Mouse (Mus musculus) hindbrain, embryonic 14.5 days (tissue): ENCODE results near the gene Pkd1. TPM values are rescaled to one million over a fixed set of nuclear protein-coding genes. Genes with fewer than 3 reads are reported as not detected.

Experiments
- ATAC-seq: fragments of 200-750 bp; cut with Nextera tagmentation; 2 replicates; pipeline ENCODE4 v1.8.0; 2017; ENCODE audit warnings: moderate number of reproducible peaks, mild to moderate bottlenecking, moderate TSS enrichment, moderate library complexity; ENCODE audit not compliant: low FRiP score
- DNase-seq: peaks from one replicate; pipeline ENCODE4 v3.0.0-alpha.2; 2015; ENCODE audit warnings: low spot score
- H3K27ac ChIP-seq: fragments of 300-500 bp; sonication (generic); 2 replicates; pipeline ENCODE4 v1.5.1; 2014; ENCODE audit warnings: mild to moderate bottlenecking, moderate library complexity
- H3K27me3 ChIP-seq: fragments of 300-500 bp; sonication (generic); 2 replicates; pipeline ENCODE4 v1.6.1; 2014; ENCODE audit warnings: mild to moderate bottlenecking, low read length, mixed read lengths; ENCODE audit not compliant: control insufficient read depth, insufficient read depth
- H3K36me3 ChIP-seq: fragments of 300-500 bp; sonication (generic); replicated peaks from 2 replicates; pipeline ENCODE4 v1.6.1; 2014; ENCODE audit not compliant: control insufficient read depth, insufficient read depth
- H3K4me1 ChIP-seq: fragments of 300-500 bp; sonication (generic); replicated peaks from 2 replicates; pipeline ENCODE4 v1.6.1; 2014; ENCODE audit warnings: antibody characterized with exemption, low read length, mixed read lengths; ENCODE audit not compliant: control insufficient read depth, insufficient read depth
- H3K4me2 ChIP-seq: fragments of 300-500 bp; sonication (generic); replicated peaks from 2 replicates; pipeline ENCODE4 v1.6.1; 2014; ENCODE audit warnings: mild to moderate bottlenecking, moderate library complexity
- H3K4me3 ChIP-seq: fragments of 300-500 bp; sonication (generic); replicated peaks from 2 replicates; pipeline ENCODE4 v1.5.1; 2014; ENCODE audit warnings: mild to moderate bottlenecking, low read length
- H3K9ac ChIP-seq: fragments of 300-500 bp; sonication (generic); 2 replicates; pipeline ENCODE4 v1.6.1; 2014
- H3K9me3 ChIP-seq: fragments of 300-500 bp; sonication (generic); 2 replicates; pipeline ENCODE4 v1.6.1; 2016; ENCODE audit warnings: low read length; ENCODE audit not compliant: control insufficient read depth
- WGBS: fragments of 180-500 bp; shearing (Covaris S2); extraction: QIAGEN DNeasy Blood & Tissue Kit; methylation state at CpG from one replicate; pipeline ENCODE4 v1.1.7; 2014; 5-methylcytosine and 5-hydroxymethylcytosine counted together
- polyA plus RNA-seq: library from polyadenylated mRNA; unstranded; fragments of >200 nt; fragmentation: Nextera tagmentation; extraction: Ambion mirVana; gene quantifications from 2 replicates; pipeline ENCODE4 v1.2.1, GENCODE M21; 2014

Gene Pkd1
- polyA plus RNA-seq, result 28.4 and 30.4 TPM in 2 replicates

- peak within 1 kb of the TSS; percentile 70 for H3K4me2 ChIP-seq
- H3K27ac ChIP-seq, result peak within 1 kb of the TSS; percentile 94
- peak within 1 kb of the TSS; percentile 83 for H3K4me3 ChIP-seq
- H3K36me3 ChIP-seq, result 0 out of 2 replicates have a peak, but pooled peaks cover 4% of the 10 kb centered on the region
- no peaks in the 10 kb centered on the region for H3K9me3 ChIP-seq
- peak within 1 kb of the TSS; percentile 95 for H3K9ac ChIP-seq
- peaks cover 7% of the 10 kb centered on the region for H3K27me3 ChIP-seq
- ATAC-seq (peak; percentile 96), DNase-seq (peak; percentile 97)
- under 1% methylated on average over 58 of the region's 72 CpGs for WGBS
- peaks cover 29% of the 10 kb centered on the region for H3K4me1 ChIP-seq
Observed at GRCm38 (mm10) chr17:24549618-24550415, at the start of gene Pkd1. Gene Pkd1, plus strand, starts transcription at chr17:24549834.

GRCm38 (mm10) chr17:24502208-24502607 is 47.4 kb upstream of the Pkd1 start:
- no peak overlapping the region for H3K27ac ChIP-seq
- WGBS, result 45% methylated on average over 11 of the region's 11 CpGs
- ATAC-seq (no peak), DNase-seq (no peak)
- no peaks in the 10 kb centered on the region for H3K9me3 ChIP-seq
- peaks cover 98% of the 10 kb centered on the region for H3K36me3 ChIP-seq
- H3K4me1 ChIP-seq, result 0 out of 2 replicates have a peak, but pooled peaks cover 3% of the 10 kb centered on the region
- no peak overlapping the region for H3K9ac ChIP-seq
- no peak overlapping the region for H3K4me2 ChIP-seq
- no peaks in the 10 kb centered on the region for H3K27me3 ChIP-seq
- H3K4me3 ChIP-seq, result no peak overlapping the region

- H3K4me2 ChIP-seq, result no peak overlapping the region
- H3K27ac ChIP-seq, result no peak overlapping the region
- no peak overlapping the region for H3K9ac ChIP-seq
- no peaks in the 10 kb centered on the region for H3K27me3 ChIP-seq
- 0 out of 2 replicates have a peak, but pooled peaks cover 3% of the 10 kb centered on the region for H3K4me1 ChIP-seq
- 96% methylated on average over 10 of the region's 10 CpGs for WGBS
- no peaks in the 10 kb centered on the region for H3K9me3 ChIP-seq
- H3K36me3 ChIP-seq, result peaks cover 98% of the 10 kb centered on the region
- DNase-seq, result no peak
- H3K4me3 ChIP-seq, result no peak overlapping the region
- no peak for ATAC-seq
Observed at GRCm38 (mm10) chr17:24504085-24504484, 45.5 kb upstream of the Pkd1 start.

- peaks cover 100% of the 10 kb centered on the region for H3K36me3 ChIP-seq
- H3K4me3 ChIP-seq, result no peak overlapping the region
- 88% methylated on average over 29 of the region's 30 CpGs for WGBS
- no peak overlapping the region for H3K9ac ChIP-seq
- H3K9me3 ChIP-seq, result no peaks in the 10 kb centered on the region
- ATAC-seq (no peak), DNase-seq (no peak)
- no peaks in the 10 kb centered on the region for H3K27me3 ChIP-seq
- H3K4me1 ChIP-seq, result 0 out of 2 replicates have a peak, but pooled peaks cover 3% of the 10 kb centered on the region
- no peak overlapping the region for H3K27ac ChIP-seq
- no peak overlapping the region for H3K4me2 ChIP-seq
Observed at GRCm38 (mm10) chr17:24505286-24505955, 44.2 kb upstream of the Pkd1 start.

GRCm38 (mm10) chr17:24506332-24507070 is 43.1 kb upstream of the Pkd1 start:
- Histone ChIP-seq H3K36me3 (peaks cover 100% of the 10 kb centered on the region), H3K27me3 (no peaks in the 10 kb centered on the region), H3K4me3 (no peak overlapping the region), H3K4me1 (0 out of 2 replicates have a peak, but pooled peaks cover 3% of the 10 kb centered on the region), H3K4me2 (no peak overlapping the region; the same call in 1 of the 2 replicates), H3K9ac (no peak overlapping the region), H3K9me3 (no peaks in the 10 kb centered on the region), H3K27ac (no peak overlapping the region)
- no peak for ATAC-seq
- no peak for DNase-seq
- 30% methylated on average over 35 of the region's 36 CpGs for WGBS

- H3K9me3 ChIP-seq, result no peaks in the 10 kb centered on the region
- H3K27me3 ChIP-seq, result no peaks in the 10 kb centered on the region
- H3K4me2 ChIP-seq, result no peak overlapping the region
- H3K27ac ChIP-seq, result no peak overlapping the region
- H3K4me1 ChIP-seq, result 0 out of 2 replicates have a peak, but pooled peaks cover 3% of the 10 kb centered on the region
- H3K4me3 ChIP-seq, result no peak overlapping the region
- no peak overlapping the region for H3K9ac ChIP-seq
- H3K36me3 ChIP-seq, result peaks cover 100% of the 10 kb centered on the region
- ATAC-seq (no peak), DNase-seq (no peak)
- WGBS, result 49% methylated on average over 19 of the region's 19 CpGs
Observed at GRCm38 (mm10) chr17:24507129-24507664, 42.4 kb upstream of the Pkd1 start.

- DNase-seq (no peak), ATAC-seq (no peak)
- H3K9me3 ChIP-seq, result no peaks in the 10 kb centered on the region
- no peak overlapping the region for H3K27ac ChIP-seq
- 0 out of 2 replicates have a peak, but pooled peaks cover 3% of the 10 kb centered on the region for H3K4me1 ChIP-seq
- H3K36me3 ChIP-seq, result peaks cover 94% of the 10 kb centered on the region
- H3K9ac ChIP-seq, result no peak overlapping the region
- 86% methylated on average over 12 of the region's 12 CpGs for WGBS
- no peak overlapping the region for H3K4me2 ChIP-seq
- no peaks in the 10 kb centered on the region for H3K27me3 ChIP-seq
- H3K4me3 ChIP-seq, result no peak overlapping the region
Observed at GRCm38 (mm10) chr17:24507806-24508460, 41.7 kb upstream of the Pkd1 start.

GRCm38 (mm10) chr17:24513609-24514008 is 36.0 kb upstream of the Pkd1 start:
- peak; percentile 63 for DNase-seq
- no peak overlapping the region for H3K4me3 ChIP-seq
- H3K9ac ChIP-seq, result no peak overlapping the region
- no peak overlapping the region for H3K4me2 ChIP-seq
- no peaks in the 10 kb centered on the region for H3K4me1 ChIP-seq
- H3K9me3 ChIP-seq, result no peaks in the 10 kb centered on the region
- WGBS, result 47% methylated on average over 5 of the region's 5 CpGs
- ATAC-seq, result peak; percentile 73
- peaks cover 79% of the 10 kb centered on the region for H3K36me3 ChIP-seq
- no peak overlapping the region for H3K27ac ChIP-seq
- H3K27me3 ChIP-seq, result no peaks in the 10 kb centered on the region
